In genomic region chr4:137664433-137664979, GRCm38 (mm10) we compare ENCODE assay signal across 9 mouse cellular contexts. TPM values are rescaled to one million over a fixed set of nuclear protein-coding genes. Genes with fewer than 3 reads are reported as not detected.
DNase-seq lines count a peak whose midpoint lies in the region; ATAC-seq lines count a peak whose summit lies in the region.
"Had no signal": no experiment of that assay in that cellular context is flagged by ENCODE, and none has a peak within 500 bp of the region (broad histone marks: within the 10 kb centered on the region; RNA-seq: fewer than 3 reads in every experiment).

Gene Rap1gap, plus strand, starts transcription at chr4:137664726.

- WGBS in intestine, embryonic 16.5 days, result under 1% methylated on average over 34 of the region's 44 CpGs
- WGBS in limb, embryonic 13.5 days, result under 1% methylated on average over 40 of the region's 44 CpGs

- H3K36me3 ChIP-seq in intestine, embryonic 16.5 days (ENCODE audit: control insufficient read depth, insufficient read depth, low read length), result no peaks in the 10 kb centered on the region
- H3K36me3 ChIP-seq in limb, embryonic 13.5 days, result no peaks in the 10 kb centered on the region

- peak within 1 kb of the TSS; percentile 95 for H3K4me2 ChIP-seq in intestine, embryonic 16.5 days (ENCODE audit: low read depth, low read length)
- H3K4me2 ChIP-seq in limb, embryonic 13.5 days (replicated peaks), result peak within 1 kb of the TSS; percentile 95

- H3K27ac ChIP-seq in brown adipose tissue, adult 24 weeks (replicated peaks; ENCODE audit: low read depth, low read length), result no peak within 1 kb of the TSS
- H3K27ac ChIP-seq in intestine, embryonic 16.5 days (ENCODE audit: low read length), result no peak within 1 kb of the TSS
- no peak within 1 kb of the TSS for H3K27ac ChIP-seq in limb, embryonic 13.5 days
- H3K27ac ChIP-seq: macrophage had no signal

- H3K27me3 ChIP-seq in intestine, embryonic 16.5 days (replicated peaks; ENCODE audit: control insufficient read depth, insufficient read depth, low read length), result peaks cover 12% of the 10 kb centered on the region
- peaks cover 58% of the 10 kb centered on the region for H3K27me3 ChIP-seq in limb, embryonic 13.5 days

- no peaks in the 10 kb centered on the region for H3K9me3 ChIP-seq in intestine, embryonic 16.5 days (ENCODE audit: control insufficient read depth, low read length)
- H3K9me3 ChIP-seq in limb, embryonic 13.5 days, result no peaks in the 10 kb centered on the region

- peak; percentile 55 for ATAC-seq in intestine, embryonic 16.5 days
- 0 out of 2 replicates have a peak, but pooled peaks have one; percentile 21 for ATAC-seq in limb, embryonic 13.5 days (ENCODE audit: low FRiP score, low read depth)

- H3K4me3 ChIP-seq in brown adipose tissue, adult 24 weeks (ENCODE audit: insufficient read depth, low read depth, low read length), result peak within 1 kb of the TSS; percentile 19; the same call in 1 of the 2 replicates
- peak within 1 kb of the TSS; percentile 61 for H3K4me3 ChIP-seq in intestine, embryonic 16.5 days (ENCODE audit: low read length)
- H3K4me3 ChIP-seq in limb, embryonic 13.5 days, result peak within 1 kb of the TSS; percentile 58

- no peaks in the 10 kb centered on the region; the same call in 1 of the 2 replicates for H3K4me1 ChIP-seq in brown adipose tissue, adult 24 weeks (ENCODE audit: control insufficient read depth, insufficient read depth, insufficient read length, low read length)
- peaks cover 6% of the 10 kb centered on the region for H3K4me1 ChIP-seq in intestine, embryonic 16.5 days (ENCODE audit: control insufficient read depth, insufficient read depth, low read length)
- peaks cover 11% of the 10 kb centered on the region for H3K4me1 ChIP-seq in limb, embryonic 13.5 days

- peak; percentile 56 for DNase-seq in kidney, adult 18-20 months
- no peak for DNase-seq in kidney, adult 11 months
- peak; percentile 51 to 66 for DNase-seq in frontal cortex, postnatal 25 days (ENCODE audit: low spot score in 2 of 2)
- peak; percentile 32 for DNase-seq in naive thymus-derived CD4-positive, alpha-beta T cell, adult 2 months (ENCODE audit: low read depth)
- peak; percentile 39 to 48 for DNase-seq in urinary bladder, postnatal 36 days (ENCODE audit: low spot score in 2 of 2)

- peak within 1 kb of the TSS; percentile 69 for H3K9ac ChIP-seq in intestine, embryonic 16.5 days (ENCODE audit: low read depth, low read length)
- H3K9ac ChIP-seq in limb, embryonic 13.5 days, result peak within 1 kb of the TSS; percentile 74

RNA-seq across cellular contexts. Expression of gene Rap1gap, which starts in this region (rescaled TPM):
- 27.7 and 29.4 TPM in 2 replicates for polyA plus RNA-seq in brown adipose tissue, adult 24 weeks (2012; ENCODE audit: insufficient read depth, insufficient read length, missing spikeins)
- 26.9 and 30.9 TPM in 2 replicates for polyA plus RNA-seq in intestine, embryonic 16.5 days (2015; fragmentation: Nextera tagmentation; extraction: Ambion mirVana)
- 10.7 and 11.4 TPM in 2 replicates for polyA plus RNA-seq in limb, embryonic 13.5 days (2015; fragmentation: Nextera tagmentation; extraction: Ambion mirVana)
